Mouse (Mus musculus) gonadal fat pad, adult 2 months (tissue): Measurements from ENCODE around the gene Utp3. TPM values are rescaled to one million over a fixed set of nuclear protein-coding genes. Genes with fewer than 3 reads are reported as not detected.
"Not testable (repeated sequence)": the region's sequence is repeated elsewhere in the genome, so short reads cannot be mapped to it uniquely, and the experiment has no call there.

Source experiments
- DNase-seq: peaks from one replicate; pipeline ENCODE4 v3.0.0-alpha.2; 2012; ENCODE audit warnings: low read depth
- polyA plus RNA-seq: library from polyadenylated mRNA; depleted of rRNA; stranded (reverse); fragments of >200 nt; gene quantifications from 2 replicates; pipeline ENCODE4 v1.2.3, GENCODE M21; 2012; rRNA removed

The Utp3 gene
- polyA plus RNA-seq, result 9.4 and 12.9 TPM in 2 replicates

- DNase-seq, result peak; percentile 87
These were observed at the start of gene Utp3 for GRCm38 (mm10) chr5:88554086-88554886. Utp3 (plus strand) TSS chr5:88554462.

- DNase-seq, result no peak
These were observed 45.7 kb upstream of the Utp3 start for GRCm38 (mm10) chr5:88508555-88508954.

GRCm38 (mm10) chr5:88508990-88509389 lies 45.3 kb upstream of the Utp3 start:
- DNase-seq, result no peak

- DNase-seq, result no peak
These were observed 35.0 kb upstream of the Utp3 start for GRCm38 (mm10) chr5:88519232-88519631.

- no peak for DNase-seq
These were observed 26.6 kb upstream of the Utp3 start, which contains the start of gene Jchain for GRCm38 (mm10) chr5:88527657-88528056. Jchain (minus strand) TSS chr5:88527891.

- DNase-seq, result no peak
These were observed 23.4 kb upstream of the Utp3 start for GRCm38 (mm10) chr5:88530908-88531307.

- no peak for DNase-seq
These were observed 19.6 kb upstream of the Utp3 start for GRCm38 (mm10) chr5:88534697-88535096.

- no peak for DNase-seq
These were observed 13.4 kb upstream of the Utp3 start for GRCm38 (mm10) chr5:88540845-88541244.

GRCm38 (mm10) chr5:88542651-88543282 lies 11.5 kb upstream of the Utp3 start:
- no peak for DNase-seq

- not testable (repeated sequence) for DNase-seq
These were observed 9.9 kb upstream of the Utp3 start for GRCm38 (mm10) chr5:88544411-88544810.

GRCm38 (mm10) chr5:88545536-88545935 lies 8.7 kb upstream of the Utp3 start:
- DNase-seq, result no peak

GRCm38 (mm10) chr5:88553271-88554085 lies 784 bp upstream of the Utp3 start:
- no peak for DNase-seq

- no peak for DNase-seq
These were observed 4.7 kb downstream of the Utp3 start for GRCm38 (mm10) chr5:88558991-88559390.

GRCm38 (mm10) chr5:88561080-88561814 lies 7.0 kb downstream of the Utp3 start:
- no peak for DNase-seq

GRCm38 (mm10) chr5:88562863-88563780 lies 8.9 kb downstream of the Utp3 start:
- no peak for DNase-seq

GRCm38 (mm10) chr5:88564501-88565147 lies 10.4 kb downstream of the Utp3 start, which contains the start of gene Rufy3:
Rufy3 (plus strand) TSS chr5:88565040.
- no peak for DNase-seq

GRCm38 (mm10) chr5:88565148-88566033 lies 11.1 kb downstream of the Utp3 start:
- DNase-seq, result no peak

GRCm38 (mm10) chr5:88566034-88566841 lies 12.0 kb downstream of the Utp3 start:
- no peak for DNase-seq
